Mouse (Mus musculus): ENCODE measurements around the gene Tlr3.

Gene Tlr3

GRCm38 (mm10) chr8:45410882-45411281, at the start of gene Tlr3:
Gene Tlr3 (minus strand): TSS chr8:45411080.
- DNase-seq (ENCODE audit: low read depth, low spot score): no peak

GRCm38 (mm10) chr8:45457874-45458273, 47.0 kb upstream of the Tlr3 start:
- no peak for DNase-seq (ENCODE audit: low read depth, low spot score)

GRCm38 (mm10) chr8:45454426-45454825, 43.5 kb upstream of the Tlr3 start:
- DNase-seq (ENCODE audit: low read depth, low spot score): peak; percentile 54

- no peak for DNase-seq (ENCODE audit: low read depth, low spot score)
Observed at GRCm38 (mm10) chr8:45452115-45452514, 41.2 kb upstream of the Tlr3 start.

- DNase-seq (ENCODE audit: low read depth, low spot score): no peak
Observed at GRCm38 (mm10) chr8:45448842-45449241, 38.0 kb upstream of the Tlr3 start.

GRCm38 (mm10) chr8:45448257-45448656, 37.4 kb upstream of the Tlr3 start:
- DNase-seq (ENCODE audit: low read depth, low spot score): no peak

GRCm38 (mm10) chr8:45438899-45439535, 28.1 kb upstream of the Tlr3 start:
- DNase-seq (ENCODE audit: low read depth, low spot score): no peak

- no peak for DNase-seq (ENCODE audit: low read depth, low spot score)
Observed at GRCm38 (mm10) chr8:45420151-45420550, 9.3 kb upstream of the Tlr3 start.

GRCm38 (mm10) chr8:45414965-45415364, 4.1 kb upstream of the Tlr3 start:
- DNase-seq (ENCODE audit: low read depth, low spot score): no peak

GRCm38 (mm10) chr8:45410146-45410880, 567 bp downstream of the Tlr3 start:
- peak; percentile 39 for DNase-seq (ENCODE audit: low read depth, low spot score)

- DNase-seq (ENCODE audit: low read depth, low spot score): no peak
Observed at GRCm38 (mm10) chr8:45409702-45410101, 1.2 kb downstream of the Tlr3 start.

- DNase-seq (ENCODE audit: low read depth, low spot score): no peak
Observed at GRCm38 (mm10) chr8:45383250-45383649, 27.6 kb downstream of the Tlr3 start.

- no peak for DNase-seq (ENCODE audit: low read depth, low spot score)
Observed at GRCm38 (mm10) chr8:45381963-45382347, 28.9 kb downstream of the Tlr3 start, which contains the start of gene Fam149a. Gene Fam149a (minus strand): TSS chr8:45382291.

- DNase-seq (ENCODE audit: low read depth, low spot score): no peak
Observed at GRCm38 (mm10) chr8:45381075-45381962, 29.6 kb downstream of the Tlr3 start.

GRCm38 (mm10) chr8:45380598-45380997, 30.3 kb downstream of the Tlr3 start:
- no peak for DNase-seq (ENCODE audit: low read depth, low spot score)

GRCm38 (mm10) chr8:45374071-45374470, 36.8 kb downstream of the Tlr3 start:
- no peak for DNase-seq (ENCODE audit: low read depth, low spot score)

- DNase-seq (ENCODE audit: low read depth, low spot score): no peak
Observed at GRCm38 (mm10) chr8:45367154-45367553, 43.7 kb downstream of the Tlr3 start.

- DNase-seq (ENCODE audit: low read depth, low spot score): no peak
Observed at GRCm38 (mm10) chr8:45363220-45363619, 47.7 kb downstream of the Tlr3 start.

- DNase-seq (ENCODE audit: low read depth, low spot score): no peak
Observed at GRCm38 (mm10) chr8:45362323-45362722, 48.6 kb downstream of the Tlr3 start.

GRCm38 (mm10) chr8:45359091-45359605, 51.7 kb downstream of the Tlr3 start:
- no peak for DNase-seq (ENCODE audit: low read depth, low spot score)

GRCm38 (mm10) chr8:45358132-45358918, 52.6 kb downstream of the Tlr3 start:
- DNase-seq (ENCODE audit: low read depth, low spot score): no peak

Data from embryo, embryonic 11.5 days (tissue).